Mouse (Mus musculus) adrenal gland, postnatal 4 days (tissue): ENCODE measurements around the gene Ptrh2. TPM values are rescaled to one million over a fixed set of nuclear protein-coding genes. Genes with fewer than 3 reads are reported as not detected.

Experiments used
- DNase-seq, 2 experiments: peaks; one replicate each; pipeline ENCODE4 v3.0.0; 2021 to 2022; ENCODE audit warnings: low spot score in 2 of 2, mixed read lengths in 2 of 2
- total RNA-seq, 2 experiments: library from RNA; stranded (reverse); gene quantifications; 2 replicates each; pipeline ENCODE4 v1.2.3; 2021

The Ptrh2 gene
- total RNA-seq, 2 experiments from 2014 or later, result 21.6 to 22.0 TPM

- no peak for DNase-seq
Observed at GRCm38 (mm10) chr11:86667553-86667952, 16.2 kb upstream of the Ptrh2 start.

GRCm38 (mm10) chr11:86668169-86668568 is 15.6 kb upstream of the Ptrh2 start:
- DNase-seq, result no peak

GRCm38 (mm10) chr11:86671041-86671675 is 12.6 kb upstream of the Ptrh2 start:
- no peak for DNase-seq

GRCm38 (mm10) chr11:86672772-86673171 is 11.0 kb upstream of the Ptrh2 start:
- DNase-seq, result no peak

- no peak for DNase-seq
Observed at GRCm38 (mm10) chr11:86675520-86675919, 8.3 kb upstream of the Ptrh2 start.

GRCm38 (mm10) chr11:86678957-86679356 is 4.8 kb upstream of the Ptrh2 start:
- DNase-seq, result no peak

- DNase-seq, result no peak
Observed at GRCm38 (mm10) chr11:86680729-86681128, 3.1 kb upstream of the Ptrh2 start.

GRCm38 (mm10) chr11:86681423-86681822 is 2.4 kb upstream of the Ptrh2 start:
- DNase-seq, result no peak

- DNase-seq, result no peak
Observed at GRCm38 (mm10) chr11:86682861-86683260, 924 bp upstream of the Ptrh2 start.

- DNase-seq, result no peak
Observed at GRCm38 (mm10) chr11:86684126-86685012, 584 bp downstream of the Ptrh2 start.

- no peak for DNase-seq
Observed at GRCm38 (mm10) chr11:86685366-86685765, 1.6 kb downstream of the Ptrh2 start.

- no peak for DNase-seq
Observed at GRCm38 (mm10) chr11:86690383-86690782, 6.6 kb downstream of the Ptrh2 start.

GRCm38 (mm10) chr11:86691482-86691881 is 7.7 kb downstream of the Ptrh2 start:
- DNase-seq, result no peak

GRCm38 (mm10) chr11:86691956-86692355 is 8.2 kb downstream of the Ptrh2 start:
- DNase-seq, result no peak

GRCm38 (mm10) chr11:86692546-86692945 is 8.8 kb downstream of the Ptrh2 start:
- DNase-seq, result no peak

GRCm38 (mm10) chr11:86695461-86695860 is 11.7 kb downstream of the Ptrh2 start:
- no peak for DNase-seq

- DNase-seq, result no peak
Observed at GRCm38 (mm10) chr11:86701151-86701550, 17.4 kb downstream of the Ptrh2 start.

GRCm38 (mm10) chr11:86714606-86715005 is 30.8 kb downstream of the Ptrh2 start:
- no peak for DNase-seq

- DNase-seq, result no peak
Observed at GRCm38 (mm10) chr11:86717306-86718065, 33.7 kb downstream of the Ptrh2 start.

- DNase-seq, result no peak
Observed at GRCm38 (mm10) chr11:86718369-86718768, 34.6 kb downstream of the Ptrh2 start.

- no peak for DNase-seq
Observed at GRCm38 (mm10) chr11:86719390-86719789, 35.6 kb downstream of the Ptrh2 start.

GRCm38 (mm10) chr11:86724004-86724403 is 40.2 kb downstream of the Ptrh2 start:
- DNase-seq, result no peak
